9 mouse cellular contexts compared by ENCODE assay signal in genomic region chr7:98783521-98783920, GRCm38 (mm10). TPM values are rescaled to one million over a fixed set of nuclear protein-coding genes. Genes with fewer than 3 reads are reported as not detected.
DNase-seq lines count a peak whose midpoint lies in the region; ATAC-seq lines count a peak whose summit lies in the region.
"Had no signal": no experiment of that assay in that cellular context is flagged by ENCODE, and none has a peak within 500 bp of the region (broad histone marks: within the 10 kb centered on the region; RNA-seq: fewer than 3 reads in every experiment).

No protein-coding gene starts in this region.

- no peak for ATAC-seq in forebrain, embryonic 14.5 days
- ATAC-seq in forebrain, embryonic 15.5 days (replicated peaks): no peak
- ATAC-seq in kidney, embryonic 15.5 days (replicated peaks; ENCODE audit: low FRiP score): no peak
- 0 out of 2 replicates have a peak, but pooled peaks have one; percentile 33 for ATAC-seq in hindbrain, embryonic 13.5 days (ENCODE audit: low FRiP score)
- 0 out of 2 replicates have a peak, but pooled peaks have one; percentile 34 for ATAC-seq in midbrain, embryonic 15.5 days (replicated peaks)

- no peaks in the 10 kb centered on the region for H3K9me3 ChIP-seq in forebrain, embryonic 14.5 days (replicated peaks; ENCODE audit: control insufficient read depth, low read length)
- no peaks in the 10 kb centered on the region for H3K9me3 ChIP-seq in forebrain, embryonic 15.5 days
- no peaks in the 10 kb centered on the region for H3K9me3 ChIP-seq in kidney, embryonic 15.5 days (replicated peaks)
- H3K9me3 ChIP-seq in hindbrain, embryonic 13.5 days: no peaks in the 10 kb centered on the region
- no peaks in the 10 kb centered on the region for H3K9me3 ChIP-seq in midbrain, embryonic 15.5 days
- H3K9me3 ChIP-seq: liver, embryonic 15.5 days had no signal

- 27% methylated on average over 5 of the region's 5 CpGs for WGBS in forebrain, embryonic 14.5 days
- 15% methylated on average over 5 of the region's 5 CpGs for WGBS in forebrain, embryonic 15.5 days
- WGBS in kidney, embryonic 15.5 days: 65% methylated on average over 5 of the region's 5 CpGs
- WGBS in hindbrain, embryonic 13.5 days: 62% methylated on average over 5 of the region's 5 CpGs
- 43% methylated on average over 5 of the region's 5 CpGs for WGBS in midbrain, embryonic 15.5 days

- H3K9ac ChIP-seq in forebrain, embryonic 14.5 days (ENCODE audit: low read length): no peak overlapping the region
- no peak overlapping the region for H3K9ac ChIP-seq in forebrain, embryonic 15.5 days (replicated peaks)
- no peak overlapping the region for H3K9ac ChIP-seq in kidney, embryonic 15.5 days
- H3K9ac ChIP-seq in hindbrain, embryonic 13.5 days: no peak overlapping the region
- H3K9ac ChIP-seq in midbrain, embryonic 15.5 days: no peak overlapping the region
- H3K9ac ChIP-seq: liver, embryonic 15.5 days had no signal

- peaks cover 12% of the 10 kb centered on the region for H3K4me1 ChIP-seq in forebrain, embryonic 14.5 days (ENCODE audit: control insufficient read depth, insufficient read depth, low read length)
- H3K4me1 ChIP-seq in forebrain, embryonic 15.5 days: peaks cover 16% of the 10 kb centered on the region
- peaks cover 46% of the 10 kb centered on the region for H3K4me1 ChIP-seq in kidney, embryonic 15.5 days
- peaks cover 24% of the 10 kb centered on the region for H3K4me1 ChIP-seq in hindbrain, embryonic 13.5 days (replicated peaks)
- peaks cover 18% of the 10 kb centered on the region for H3K4me1 ChIP-seq in midbrain, embryonic 15.5 days

- H3K27ac ChIP-seq in forebrain, embryonic 14.5 days (ENCODE audit: low read depth, low read length): no peak overlapping the region; the same call in 1 of the 2 replicates
- H3K27ac ChIP-seq in forebrain, embryonic 15.5 days (replicated peaks): no peak overlapping the region
- peak overlapping the region; percentile 92 for H3K27ac ChIP-seq in kidney, embryonic 15.5 days
- H3K27ac ChIP-seq in hindbrain, embryonic 13.5 days: peak overlapping the region; percentile 71
- H3K27ac ChIP-seq in midbrain, embryonic 15.5 days: no peak overlapping the region
- H3K27ac ChIP-seq: liver, embryonic 15.5 days had no signal

- no peak overlapping the region for H3K4me2 ChIP-seq in forebrain, embryonic 14.5 days (ENCODE audit: low read length)
- H3K4me2 ChIP-seq in forebrain, embryonic 15.5 days (replicated peaks): no peak overlapping the region
- no peak overlapping the region for H3K4me2 ChIP-seq in kidney, embryonic 15.5 days
- no peak overlapping the region for H3K4me2 ChIP-seq in hindbrain, embryonic 13.5 days
- H3K4me2 ChIP-seq in midbrain, embryonic 15.5 days: no peak overlapping the region
- H3K4me2 ChIP-seq: liver, embryonic 15.5 days had no signal

- no peak overlapping the region for H3K4me3 ChIP-seq in forebrain, embryonic 14.5 days (ENCODE audit: low read depth, low read length)
- no peak overlapping the region for H3K4me3 ChIP-seq in forebrain, embryonic 15.5 days
- H3K4me3 ChIP-seq in kidney, embryonic 15.5 days (replicated peaks): no peak overlapping the region
- H3K4me3 ChIP-seq in hindbrain, embryonic 13.5 days: no peak overlapping the region
- no peak overlapping the region for H3K4me3 ChIP-seq in midbrain, embryonic 15.5 days
- H3K4me3 ChIP-seq: liver, embryonic 15.5 days had no signal

- peak; percentile 39 for DNase-seq in forebrain, embryonic 14.5 days (ENCODE audit: low spot score)
- no peak for DNase-seq in kidney, postnatal 25 days
- no peak for DNase-seq in cerebellum, adult 11 months
- DNase-seq in frontal cortex, postnatal 25 days (ENCODE audit: low spot score in 2 of 2): no peak

- H3K27me3 ChIP-seq in forebrain, embryonic 14.5 days (replicated peaks; ENCODE audit: control insufficient read depth, insufficient read depth, low read length): no peaks in the 10 kb centered on the region
- H3K27me3 ChIP-seq in forebrain, embryonic 15.5 days: no peaks in the 10 kb centered on the region
- H3K27me3 ChIP-seq in kidney, embryonic 15.5 days: peaks cover 17% of the 10 kb centered on the region
- peaks cover 6% of the 10 kb centered on the region; the same call in 1 of the 2 replicates for H3K27me3 ChIP-seq in hindbrain, embryonic 13.5 days
- H3K27me3 ChIP-seq in midbrain, embryonic 15.5 days (replicated peaks): no peaks in the 10 kb centered on the region

- no peaks in the 10 kb centered on the region for H3K36me3 ChIP-seq in forebrain, embryonic 14.5 days (ENCODE audit: control insufficient read depth, insufficient read depth, low read length)
- H3K36me3 ChIP-seq in forebrain, embryonic 15.5 days: no peaks in the 10 kb centered on the region
- H3K36me3 ChIP-seq in kidney, embryonic 15.5 days: no peaks in the 10 kb centered on the region
- no peaks in the 10 kb centered on the region for H3K36me3 ChIP-seq in hindbrain, embryonic 13.5 days
- no peaks in the 10 kb centered on the region for H3K36me3 ChIP-seq in midbrain, embryonic 15.5 days (replicated peaks)
- H3K36me3 ChIP-seq: liver, embryonic 15.5 days had no signal

RNA-seq across cellular contexts. Expression of gene Wnt11, which starts 51.4 kb away (rescaled TPM):
- polyA plus RNA-seq in forebrain, embryonic 14.5 days (2014; fragmentation: Nextera tagmentation; extraction: Ambion mirVana): 0.26 and 0.50 TPM in 2 replicates
- 0.43 and 0.53 TPM in 2 replicates for polyA plus RNA-seq in forebrain, embryonic 15.5 days (2015; fragmentation: Nextera tagmentation; extraction: Ambion mirVana)
- 35.5 and 36.9 TPM in 2 replicates for polyA plus RNA-seq in kidney, embryonic 15.5 days (2015; fragmentation: Nextera tagmentation; extraction: Ambion mirVana)
- 2.0 and 2.3 TPM in 2 replicates for polyA plus RNA-seq in hindbrain, embryonic 13.5 days (2015; fragmentation: Nextera tagmentation; extraction: Ambion mirVana)
- polyA plus RNA-seq in midbrain, embryonic 15.5 days (2015; fragmentation: Nextera tagmentation; extraction: Ambion mirVana): 0.99 and 1.0 TPM in 2 replicates

Comparison
In these comparisons a context has a peak if more than half of its experiments do, and no peak if none do; other contexts are left out.
1. ATAC-seq: peak in hindbrain, embryonic 13.5 days (single experiment) and midbrain, embryonic 15.5 days (single experiment); none in forebrain, embryonic 14.5 days (single experiment), forebrain, embryonic 15.5 days (single experiment) and kidney, embryonic 15.5 days (single experiment).
2. H3K27ac ChIP-seq: peak in kidney, embryonic 15.5 days (single experiment) and hindbrain, embryonic 13.5 days (single experiment); none in forebrain, embryonic 14.5 days (single experiment), forebrain, embryonic 15.5 days (single experiment) and midbrain, embryonic 15.5 days (single experiment).
3. RNA of gene Wnt11, which starts 51.4 kb away (polyA plus RNA-seq): 35.5 to 36.9 TPM in kidney, embryonic 15.5 days; 2.0 to 2.3 TPM in hindbrain, embryonic 13.5 days, 0.99 to 1.0 TPM in midbrain, embryonic 15.5 days, 0.43 to 0.53 TPM in forebrain, embryonic 15.5 days and 0.26 to 0.50 TPM in forebrain, embryonic 14.5 days; every median in the first group is over 10 times any median in the second.